10 mouse cellular contexts compared by ENCODE assay signal in genomic region chr12:4588603-4589002, GRCm38 (mm10). TPM values are rescaled to one million over a fixed set of nuclear protein-coding genes. Genes with fewer than 3 reads are reported as not detected.
DNase-seq lines count a peak whose midpoint lies in the region; ATAC-seq and TF ChIP-seq lines count a peak whose summit lies in the region.
"Had no signal": no experiment of that assay in that cellular context is flagged by ENCODE, and none has a peak within 500 bp of the region (broad histone marks: within the 10 kb centered on the region; RNA-seq: fewer than 3 reads in every experiment).

No protein-coding gene starts in this region.

- intact Hi-C loops in heart, postnatal 25 days (cut with DNase I): no loop called here
- intact Hi-C loops in heart, postnatal 14 days (cut with DNase I): no loop called here

- H3K27ac ChIP-seq in heart, postnatal 0 days (ENCODE audit: low read depth): 0 out of 2 replicates have a peak overlapping the region, but pooled peaks have one; percentile 6
- no peak overlapping the region for H3K27ac ChIP-seq in liver, postnatal 0 days (ENCODE audit: low read depth)
- H3K27ac ChIP-seq in hindbrain, embryonic 13.5 days: no peak overlapping the region
- H3K27ac ChIP-seq: lung, embryonic 15.5 days had no signal

- no peak for TF ChIP-seq EP300 in heart, postnatal 0 days (IDR thresholded peaks at IDR 0.05; ENCODE audit: low read depth)
- TF ChIP-seq EP300 in liver, postnatal 0 days (IDR thresholded peaks at IDR 0.05; ENCODE audit: low read depth): no peak

- no peak overlapping the region for H3K4me2 ChIP-seq in heart, postnatal 0 days (ENCODE audit: low read depth, low read length)
- H3K4me2 ChIP-seq in liver, postnatal 0 days (ENCODE audit: low read depth, low read length): no peak overlapping the region
- H3K4me2 ChIP-seq in hindbrain, embryonic 13.5 days: no peak overlapping the region
- H3K4me2 ChIP-seq: lung, embryonic 15.5 days had no signal

- H3K36me3 ChIP-seq in heart, postnatal 0 days (replicated peaks; ENCODE audit: control insufficient read depth, insufficient read depth, low read length): no peaks in the 10 kb centered on the region
- H3K36me3 ChIP-seq in liver, postnatal 0 days (replicated peaks; ENCODE audit: insufficient read depth, low read length): no peaks in the 10 kb centered on the region
- H3K36me3 ChIP-seq in hindbrain, embryonic 13.5 days: no peaks in the 10 kb centered on the region
- H3K36me3 ChIP-seq: lung, embryonic 15.5 days had no signal

- peaks cover 9% of the 10 kb centered on the region; the same call in 1 of the 2 replicates for H3K4me1 ChIP-seq in heart, postnatal 0 days (ENCODE audit: control insufficient read depth, insufficient read depth)
- no peaks in the 10 kb centered on the region for H3K4me1 ChIP-seq in liver, postnatal 0 days (ENCODE audit: insufficient read depth)
- peaks cover 7% of the 10 kb centered on the region for H3K4me1 ChIP-seq in hindbrain, embryonic 13.5 days (replicated peaks)

- no peak for TF ChIP-seq CTCF in heart, postnatal 0 days (IDR thresholded peaks at IDR 0.05; ENCODE audit: low read depth)
- TF ChIP-seq CTCF in liver, postnatal 0 days (IDR thresholded peaks at IDR 0.05; ENCODE audit: low read depth): no peak

- ATAC-seq in heart, postnatal 0 days (ENCODE audit: insufficient read depth, low read depth): peak; percentile 40
- peak; percentile 37; the same call in 1 of the 2 replicates for ATAC-seq in cerebellum, adult (ENCODE audit: insufficient number of reproducible peaks, low FRiP score, low TSS enrichment)
- no peak for ATAC-seq in liver, postnatal 0 days
- no peak for ATAC-seq in hindbrain, embryonic 13.5 days (ENCODE audit: low FRiP score)

- no peak overlapping the region for H3K9ac ChIP-seq in heart, postnatal 0 days (replicated peaks; ENCODE audit: low read depth, low read length)
- no peak overlapping the region for H3K9ac ChIP-seq in liver, postnatal 0 days (replicated peaks)
- no peak overlapping the region for H3K9ac ChIP-seq in hindbrain, embryonic 13.5 days
- H3K9ac ChIP-seq: lung, embryonic 15.5 days had no signal

- 22% methylated on average over 3 of the region's 3 CpGs for whole genome bisulfite sequencing in heart, postnatal 0 days
- WGBS in liver, postnatal 0 days (ENCODE audit: insufficient replicate concordance): 80% methylated on average over 3 of the region's 3 CpGs
- 69% methylated on average over 3 of the region's 3 CpGs for WGBS in hindbrain, embryonic 13.5 days

- H3K4me3 ChIP-seq in heart, postnatal 0 days (ENCODE audit: low read depth, low read length): no peak overlapping the region
- no peak overlapping the region for H3K4me3 ChIP-seq in liver, postnatal 0 days (ENCODE audit: low read depth, low read length)
- H3K4me3 ChIP-seq in hindbrain, embryonic 13.5 days: no peak overlapping the region
- H3K4me3 ChIP-seq: lung, embryonic 15.5 days had no signal

- no peaks in the 10 kb centered on the region for H3K27me3 ChIP-seq in heart, postnatal 0 days (ENCODE audit: control insufficient read depth, insufficient read depth, low read length)
- H3K27me3 ChIP-seq in liver, postnatal 0 days (ENCODE audit: insufficient read depth, low read length): no peaks in the 10 kb centered on the region
- H3K27me3 ChIP-seq in hindbrain, embryonic 13.5 days: peaks cover 6% of the 10 kb centered on the region; the same call in 1 of the 2 replicates
- H3K27me3 ChIP-seq: lung, embryonic 15.5 days had no signal

- DNase-seq in heart, postnatal 0 days (ENCODE audit: low spot score): no peak
- DNase-seq in heart, postnatal 25 days (ENCODE audit: low spot score): no peak
- peak; percentile 37 to 43 for DNase-seq in heart, postnatal 14 days
- DNase-seq in lung, postnatal 4 days: peak; percentile 72 to 77
- no peak for DNase-seq in liver, postnatal 0 days
- no peak for DNase-seq in liver

- no peaks in the 10 kb centered on the region for H3K9me3 ChIP-seq in heart, postnatal 0 days (replicated peaks; ENCODE audit: control insufficient read depth, low read length)
- H3K9me3 ChIP-seq in liver, postnatal 0 days (ENCODE audit: low read length): no peaks in the 10 kb centered on the region
- H3K9me3 ChIP-seq in hindbrain, embryonic 13.5 days: no peaks in the 10 kb centered on the region
- H3K9me3 ChIP-seq: lung, embryonic 15.5 days had no signal

RNA-seq across cellular contexts. Expression of gene Itsn2, which starts 3.8 kb away (rescaled TPM):
- 39.7 and 44.3 TPM in 2 replicates for total RNA-seq in heart, postnatal 0 days (2014; rRNA removed; ENCODE audit: low replicate concordance)
- polyA plus RNA-seq in heart, postnatal 0 days (2015; fragmentation: Nextera tagmentation; extraction: Ambion mirVana): 19.6 and 22.7 TPM in 2 replicates
- 10 to 100 TPM; 40.0 to 48.1 TPM for total RNA-seq in heart, postnatal 25 days (2021)
- 10 to 100 TPM; 49.3 to 50.3 TPM for total RNA-seq in heart, postnatal 14 days (2021)
- 15.3 and 17.5 TPM in 2 replicates for polyA plus RNA-seq in liver, postnatal 0 days (2015; fragmentation: Nextera tagmentation; extraction: Ambion mirVana)
- 16.2 and 16.6 TPM in 2 replicates for polyA plus RNA-seq in hindbrain, embryonic 13.5 days (2015; fragmentation: Nextera tagmentation; extraction: Ambion mirVana)

RNA-seq across cellular contexts. Expression of gene Gm3625, which starts 4.1 kb away (rescaled TPM):
- total RNA-seq in heart, postnatal 0 days (2014; rRNA removed; ENCODE audit: low replicate concordance): not detected in 2 replicates
- polyA plus RNA-seq in heart, postnatal 0 days (2015; fragmentation: Nextera tagmentation; extraction: Ambion mirVana): not detected in 2 replicates
- not detected for total RNA-seq in heart, postnatal 25 days (2021)
- not detected for total RNA-seq in heart, postnatal 14 days (2021)
- polyA plus RNA-seq in liver, postnatal 0 days (2015; fragmentation: Nextera tagmentation; extraction: Ambion mirVana): not detected in 2 replicates
- not detected in 2 replicates for polyA plus RNA-seq in hindbrain, embryonic 13.5 days (2015; fragmentation: Nextera tagmentation; extraction: Ambion mirVana)
- total RNA-seq: MEL had no signal
- polyA plus RNA-seq: lung, embryonic 15.5 days had no signal

Comparison
In these comparisons a context has a peak if more than half of its experiments do, and no peak if none do; other contexts are left out.
1. DNase-seq: peak in heart, postnatal 14 days (2 of 2) and lung, postnatal 4 days (2 of 2); none in heart, postnatal 0 days (single experiment), heart, postnatal 25 days (single experiment), liver, postnatal 0 days (single experiment) and liver (single experiment).
2. ATAC-seq: peak in heart, postnatal 0 days (single experiment) and cerebellum, adult (single experiment); none in liver, postnatal 0 days (single experiment) and hindbrain, embryonic 13.5 days (single experiment).